Mouse (Mus musculus) heart, postnatal 0 days (tissue): ENCODE data around the gene Noc4l.

Source experiments
- CTCF ChIP-seq: IDR thresholded peaks from 2 replicates; pipeline ENCODE4 v1.5.1; 2016; ENCODE audit warnings: antibody characterized with exemption, control low read depth, low read depth
- EP300 ChIP-seq: IDR thresholded peaks from 2 replicates; pipeline ENCODE4 v1.6.1; 2016; ENCODE audit warnings: antibody characterized with exemption, low read depth

DNA sequence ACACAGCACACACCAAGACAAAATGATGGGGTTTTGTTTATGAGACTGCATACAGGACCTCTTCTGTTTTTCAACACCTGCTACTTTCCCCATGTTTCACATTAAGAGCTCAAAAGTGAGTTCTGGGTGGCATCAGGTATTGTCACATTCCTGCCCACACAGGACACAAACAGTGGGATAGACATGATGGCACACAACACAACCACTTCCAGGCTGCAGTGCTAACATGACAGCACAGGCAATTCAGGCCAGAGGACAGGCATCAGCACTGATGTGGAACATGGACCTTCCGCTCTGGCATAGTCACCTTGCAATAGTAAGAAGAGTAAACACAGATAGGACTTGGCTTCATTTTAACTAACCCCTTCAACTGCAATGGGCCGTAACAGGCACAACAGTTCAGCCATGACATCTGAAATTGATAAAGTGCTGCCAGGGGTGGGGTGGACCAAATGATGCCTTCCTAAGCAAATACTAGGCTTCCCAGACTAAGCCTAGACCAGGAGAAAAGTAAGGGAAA is 11.6 kb upstream of the Noc4l start:
- TF ChIP-seq CTCF, result no peak
- no peak for TF ChIP-seq EP300
